Mouse (Mus musculus): Measurements from ENCODE around the gene Alg1. TPM values are rescaled to one million over a fixed set of nuclear protein-coding genes. Genes with fewer than 3 reads are reported as not detected.

Alg1 gene
- polyA plus RNA-seq (2017; shearing (Covaris generic)), result 40.8 TPM

DNA sequence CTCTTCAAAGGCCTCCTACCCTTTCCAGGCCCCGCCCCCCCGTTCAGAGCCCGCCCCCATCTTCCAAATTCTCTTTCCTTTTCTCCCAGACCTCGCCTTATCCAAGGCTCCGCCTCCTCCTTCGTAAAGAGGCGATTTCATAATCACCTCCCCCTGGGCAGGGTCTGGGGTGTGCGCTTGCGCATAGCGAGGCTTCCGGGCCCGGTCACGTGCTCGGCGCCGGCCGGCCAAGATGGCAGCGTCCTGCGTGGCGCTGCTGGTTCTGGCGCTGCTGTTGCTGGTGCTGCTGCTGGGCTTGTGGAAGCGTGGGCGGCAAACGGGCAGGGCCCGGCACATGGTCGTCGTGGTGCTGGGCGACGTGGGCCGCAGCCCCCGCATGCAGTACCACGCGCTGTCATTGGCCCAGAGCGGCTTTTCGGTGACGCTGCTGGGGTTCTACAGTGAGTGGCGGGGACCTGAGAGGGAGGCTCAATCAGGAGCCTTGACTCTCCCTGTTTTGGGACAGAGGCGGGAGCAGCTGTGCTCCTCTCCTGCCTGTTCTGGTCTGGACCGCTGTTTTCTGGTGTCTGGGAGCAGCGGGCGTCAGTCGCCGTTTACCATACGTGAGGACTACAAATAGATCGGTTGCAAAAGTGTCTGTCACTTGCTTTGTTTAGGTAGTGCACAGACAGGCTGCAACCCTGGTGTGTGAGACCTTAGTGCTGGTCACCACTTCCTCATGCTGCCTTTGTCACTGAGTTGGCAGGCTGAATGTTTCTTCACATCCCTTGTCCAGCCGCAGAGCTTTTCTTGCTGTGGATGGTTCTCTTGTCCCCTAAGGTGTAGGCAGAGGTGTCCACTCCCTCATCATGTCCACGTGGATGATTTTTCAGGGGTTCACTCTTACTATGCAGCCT lies at the start of gene Alg1:
Alg1 (plus strand) TSS at position 204 of the 896 bp plus-strand sequence.

DNA sequence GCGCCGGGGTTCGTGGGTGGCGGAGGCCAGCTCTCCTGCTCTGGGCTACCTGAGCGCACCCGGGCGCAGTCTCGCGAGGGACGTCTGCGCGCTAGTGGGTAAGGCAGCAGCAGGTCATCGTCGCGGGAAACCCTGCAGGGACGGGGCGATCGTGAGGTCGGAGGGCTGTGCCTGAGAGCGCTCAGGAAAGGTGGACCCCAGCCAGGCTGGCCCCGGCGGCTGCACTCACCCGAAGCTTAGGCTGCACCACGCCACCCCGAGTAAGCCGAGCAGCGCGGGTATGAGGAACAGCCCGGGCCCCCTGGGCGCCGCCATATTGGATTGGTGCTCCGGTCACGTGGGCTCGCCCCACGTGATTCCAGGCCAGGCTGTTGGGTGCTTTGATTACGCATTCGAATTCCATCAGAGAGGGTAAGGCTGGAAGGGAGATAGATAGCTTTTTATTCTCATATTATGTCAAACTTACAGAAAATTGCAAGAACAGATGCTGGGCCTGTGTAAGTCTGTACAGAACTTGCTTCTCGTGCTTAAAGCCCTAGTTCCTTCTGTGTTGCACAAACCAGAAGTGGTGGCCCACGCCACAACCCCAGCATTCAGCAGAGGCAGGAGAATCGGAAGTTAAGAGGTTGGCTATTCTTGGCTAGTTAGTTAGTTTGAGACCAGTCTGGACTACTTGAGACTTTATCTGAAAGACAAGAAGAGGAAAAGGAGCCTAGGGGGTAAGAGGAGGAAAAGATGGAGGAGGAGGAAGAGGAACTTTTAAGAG lies 29.6 kb upstream of the Alg1 start, which contains the start of gene Nagpa:
Nagpa (minus strand) TSS at position 345 of the 766 bp plus-strand sequence.

DNA sequence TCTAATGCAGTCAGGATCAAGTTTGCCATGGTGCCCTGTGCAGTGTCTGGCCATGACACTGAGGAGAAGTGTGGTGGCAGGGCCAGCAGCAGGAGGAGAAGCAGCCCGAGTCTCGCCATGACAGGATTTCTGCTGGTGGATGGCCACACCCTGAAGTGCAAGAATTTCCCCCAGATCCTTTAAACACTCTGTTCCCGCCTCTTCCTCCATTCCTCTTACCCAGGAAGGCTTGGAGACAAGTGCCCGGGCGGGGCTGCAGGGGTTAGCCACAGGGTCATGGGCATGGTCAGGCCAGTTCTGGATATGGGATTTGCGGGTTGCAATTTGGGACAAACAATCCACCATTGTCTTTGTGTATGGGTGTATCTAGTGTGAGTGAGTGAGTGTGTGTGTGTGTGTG lies 11.3 kb upstream of the Alg1 start, which contains the start of gene AU021092:
AU021092 (minus strand) TSS at position 160 of the 400 bp plus-strand sequence.

DNA sequence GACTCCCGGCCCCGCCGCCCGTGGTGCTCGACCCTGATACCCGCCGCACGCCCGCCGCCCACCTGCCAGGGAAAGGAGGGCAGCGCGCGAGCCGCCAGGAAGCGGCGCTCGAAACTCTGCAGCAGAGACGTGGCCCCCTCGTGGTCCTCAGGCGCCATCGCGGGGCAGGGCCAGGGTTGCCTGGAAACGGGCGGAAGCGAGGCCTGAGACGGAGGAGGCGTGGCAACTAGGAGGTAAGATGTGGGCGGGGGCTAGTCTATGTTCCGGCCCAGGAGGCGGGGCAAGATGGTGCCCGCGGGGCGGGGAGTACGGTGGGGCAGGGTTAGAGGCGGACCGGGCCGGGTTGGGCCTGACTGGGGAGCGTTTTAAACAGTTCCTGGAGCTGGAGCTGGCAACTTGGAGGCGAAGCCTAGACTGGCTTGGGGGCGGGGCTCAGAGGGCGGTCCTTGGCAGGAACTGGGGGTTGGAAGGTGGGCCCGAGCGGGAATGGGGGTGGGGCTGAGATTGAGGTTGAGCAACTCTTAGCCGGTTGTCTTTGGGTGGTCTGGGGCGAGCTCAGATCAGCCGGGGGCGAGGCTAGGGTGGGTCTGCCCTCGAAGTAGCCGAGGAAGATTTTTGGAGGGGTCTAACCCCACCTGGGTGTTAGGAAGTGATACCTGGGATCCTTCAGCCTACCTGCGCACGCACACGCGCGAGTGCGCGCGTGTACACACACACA lies 22.5 kb downstream of the Alg1 start, which contains the start of gene Eef2kmt:
Eef2kmt (minus strand) TSS at position 205 of the 718 bp plus-strand sequence.

Other genes with a start within 250 kb of the Alg1 start
- not detected for gene Sept12, start 235.8 kb upstream of the Alg1 start, polyA plus RNA-seq (2017; shearing (Covaris generic))
- gene Smim22, start 226.3 kb upstream of the Alg1 start, polyA plus RNA-seq (2017; shearing (Covaris generic)), result not detected
- 15.3 TPM for gene Rogdi, start 220.1 kb upstream of the Alg1 start, polyA plus RNA-seq (2017; shearing (Covaris generic))
- 122 TPM for gene Glyr1, start 183.8 kb upstream of the Alg1 start, polyA plus RNA-seq (2017; shearing (Covaris generic))
- 78.4 TPM for gene Ubn1, start 183.6 kb upstream of the Alg1 start, polyA plus RNA-seq (2017; shearing (Covaris generic))
- 0.15 TPM for gene Ppl, start 101.2 kb upstream of the Alg1 start, polyA plus RNA-seq (2017; shearing (Covaris generic))
- not detected for gene Sec14l5, start 86.5 kb upstream of the Alg1 start, polyA plus RNA-seq (2017; shearing (Covaris generic))
- gene Nagpa, start 29.6 kb upstream of the Alg1 start, polyA plus RNA-seq (2017; shearing (Covaris generic)), result 26.1 TPM
- not detected for gene AU021092, start 11.3 kb upstream of the Alg1 start, polyA plus RNA-seq (2017; shearing (Covaris generic))
- 25.8 TPM for gene Eef2kmt, start 22.4 kb downstream of the Alg1 start, polyA plus RNA-seq (2017; shearing (Covaris generic))